Mouse (Mus musculus): Measurements from ENCODE around the gene Eef1akmt4.
A peak's percentile ranks its signal among the peaks of the same experiment; 100 is the strongest.

Eef1akmt4 gene

DNA sequence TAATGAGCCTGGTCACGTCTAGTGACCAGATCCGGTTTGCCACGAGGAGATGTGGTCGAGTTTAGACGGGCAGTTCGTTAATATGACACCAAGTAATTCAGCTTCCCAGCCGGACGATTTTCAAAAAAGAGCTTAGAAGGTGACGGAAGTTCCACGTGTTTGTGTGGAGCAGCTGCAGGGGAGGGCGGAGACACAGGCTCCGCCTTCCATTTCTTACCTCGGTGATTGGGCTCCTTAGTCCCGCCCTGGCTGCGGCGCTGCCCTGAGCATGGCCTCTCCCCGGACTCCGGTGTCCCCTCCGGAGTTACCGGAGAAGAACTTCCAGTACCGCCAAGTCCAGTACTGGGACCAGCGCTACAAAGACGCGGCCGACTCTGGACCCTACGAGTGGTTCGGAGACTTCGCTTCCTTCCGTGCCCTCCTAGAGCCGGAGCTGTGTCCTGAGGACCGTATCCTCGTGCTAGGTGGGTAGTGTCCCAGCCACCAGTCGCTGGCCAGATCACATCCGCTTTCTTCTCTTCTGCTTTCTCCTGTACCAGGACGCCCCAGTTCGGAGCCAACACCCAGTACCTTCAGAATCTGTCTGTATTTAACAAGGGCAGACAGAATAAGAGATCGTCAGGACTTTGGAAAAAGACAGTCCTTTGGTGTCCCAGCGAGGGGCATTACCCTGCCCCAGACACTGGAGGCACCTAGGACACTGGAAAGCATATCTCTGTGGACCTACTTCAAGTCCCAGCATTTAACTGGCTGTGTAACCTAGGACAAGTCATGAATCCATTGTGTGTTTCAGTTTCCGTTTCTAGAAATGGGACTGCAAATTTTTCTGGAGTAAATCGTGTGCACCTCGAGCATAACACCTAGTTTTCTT is at the start of gene Eef1akmt4, which contains the start of the genes Gm49333 and Alg3:
Gene Eef1akmt4 (plus strand): TSS at position 237 of the 871 bp plus-strand sequence.
Gene Gm49333 (plus strand): TSS at position 254 of the 871 bp plus-strand sequence.
Gene Alg3 (minus strand): TSS at position 379 of the 871 bp plus-strand sequence.
- peak; percentile 72 to 76 for DNase-seq (ENCODE audit: low spot score in 2 of 2)

GRCm38 (mm10) chr16:20565075-20565474 is 46.3 kb upstream of the Eef1akmt4 start:
- no peak for DNase-seq (ENCODE audit: low spot score in 2 of 2)

DNA sequence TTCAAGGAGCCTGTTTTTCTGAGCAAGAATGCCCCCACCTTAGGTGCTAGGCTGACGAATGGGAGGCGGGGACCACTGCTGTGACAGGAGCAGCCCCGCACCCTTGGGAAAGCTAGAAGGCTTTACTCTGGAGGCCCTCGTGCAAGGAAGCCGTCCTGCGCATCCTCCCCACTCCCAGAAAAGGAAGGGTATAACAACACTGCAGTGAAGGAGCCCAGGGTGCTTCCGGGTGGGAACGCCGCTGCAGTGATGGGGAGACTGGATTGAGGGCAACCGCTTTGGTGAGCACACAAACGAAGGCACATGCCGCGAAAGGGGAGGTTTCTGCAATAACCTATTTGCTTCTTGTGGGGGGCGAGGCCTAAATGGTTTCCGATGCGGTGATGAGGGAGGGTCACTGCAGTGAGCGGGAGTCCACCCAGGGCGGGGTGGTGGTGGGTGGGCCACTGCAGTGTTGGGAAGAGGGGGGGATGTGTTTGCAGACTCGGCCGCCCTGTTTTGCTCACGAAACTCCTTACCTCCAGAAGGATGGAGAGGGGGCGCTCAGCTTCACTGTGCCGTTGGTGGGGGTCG is 21.9 kb upstream of the Eef1akmt4 start, which contains the start of gene Vwa5b2:
Gene Vwa5b2 (plus strand): TSS at position 106 of the 573 bp plus-strand sequence.
- DNase-seq (ENCODE audit: low spot score in 2 of 2): peak in 1 of 2 experiments; percentile 46

DNA sequence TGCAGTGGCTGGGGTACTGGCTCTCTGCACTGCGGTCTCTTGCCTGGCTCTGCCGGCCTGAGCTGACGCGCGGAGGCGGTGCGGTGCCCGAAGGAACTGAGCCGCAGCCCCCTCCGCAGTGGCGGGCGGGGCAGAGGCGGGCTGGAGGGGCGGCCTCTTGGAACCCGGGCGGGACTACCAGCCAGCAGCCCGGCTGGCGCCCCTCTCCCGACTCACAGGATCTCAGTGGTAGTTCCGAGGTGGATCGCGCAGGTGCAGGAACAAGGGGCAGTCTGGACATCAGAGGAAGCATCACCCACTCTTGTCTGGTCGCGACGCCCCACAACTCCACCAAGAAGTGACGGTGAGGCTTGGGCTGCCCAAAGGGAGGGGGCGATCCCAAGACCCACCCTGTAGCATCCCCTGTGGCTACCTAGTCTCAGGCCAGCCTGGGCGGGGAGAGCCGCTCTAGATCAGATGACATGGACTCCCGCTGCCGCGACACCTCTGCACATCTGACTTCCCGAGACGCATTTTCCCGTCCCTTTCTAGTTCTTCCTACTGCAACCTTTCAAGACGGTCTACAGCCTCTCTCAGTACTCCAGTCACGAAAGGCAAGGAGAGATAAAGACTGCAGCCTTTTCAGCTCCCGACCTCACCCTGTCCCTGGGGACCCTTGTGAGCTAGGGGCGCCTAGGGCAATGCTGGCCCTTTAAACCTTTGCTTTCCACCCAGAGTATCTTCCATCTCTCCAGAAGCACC is 21.3 kb upstream of the Eef1akmt4 start:
- peak in 1 of 2 experiments; percentile 56 for DNase-seq (ENCODE audit: low spot score in 2 of 2)

- no peak for DNase-seq (ENCODE audit: low spot score in 2 of 2)
These were observed 20.7 kb upstream of the Eef1akmt4 start for GRCm38 (mm10) chr16:20590680-20591038.

DNA sequence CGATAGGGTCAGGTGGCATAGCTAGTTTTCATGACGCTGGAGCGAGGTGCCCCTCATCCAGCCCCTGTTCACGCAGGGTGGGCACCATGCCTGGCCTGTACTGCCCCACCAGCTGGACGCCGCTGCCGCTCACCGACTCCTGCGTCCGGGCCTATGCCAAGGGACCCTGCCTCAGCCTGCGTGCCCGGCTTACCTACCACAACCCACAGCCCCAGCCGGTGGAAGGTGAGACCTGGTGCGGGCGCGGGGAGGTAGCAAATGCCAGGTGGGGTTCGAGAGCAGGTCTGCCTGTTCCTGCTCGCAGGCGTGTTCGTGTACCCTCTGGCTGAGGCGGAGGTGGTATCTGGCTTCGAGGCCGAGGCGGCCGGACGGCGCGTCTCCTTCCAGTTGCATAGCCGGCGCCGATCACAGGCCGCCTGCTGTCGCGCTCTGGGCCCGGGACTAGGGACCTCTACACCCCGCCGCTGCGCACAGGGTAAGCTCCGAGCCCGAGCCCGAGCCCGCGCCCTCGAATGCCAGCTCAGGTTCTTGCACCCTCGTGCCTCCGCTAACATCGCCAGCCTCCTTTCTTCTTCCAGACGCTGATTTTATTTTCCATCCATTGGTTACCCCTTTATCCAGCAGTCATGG is 20.2 kb upstream of the Eef1akmt4 start:
- DNase-seq (ENCODE audit: low spot score in 2 of 2): no peak

- no peak for DNase-seq (ENCODE audit: low spot score in 2 of 2)
These were observed 16.2 kb upstream of the Eef1akmt4 start for GRCm38 (mm10) chr16:20595060-20595673.

DNA sequence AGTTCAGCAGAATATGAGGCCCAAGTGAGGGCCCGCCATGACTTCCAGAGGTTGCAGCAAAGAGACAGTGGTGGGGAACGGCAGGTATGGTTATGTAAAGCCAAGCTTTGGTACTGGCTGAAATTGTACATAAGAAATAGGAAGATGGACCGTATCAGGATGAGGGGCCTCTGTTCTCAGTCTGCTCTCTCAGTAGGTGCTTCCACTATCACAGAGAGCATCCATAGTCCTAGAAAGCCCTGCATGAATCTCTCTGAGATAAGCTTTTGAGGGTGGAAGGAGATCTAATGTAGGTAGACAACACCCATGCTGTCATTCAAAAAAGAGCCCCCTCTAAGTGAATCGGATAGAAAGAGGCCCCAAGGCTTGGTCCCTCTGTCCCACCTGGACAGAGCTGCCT is 15.7 kb upstream of the Eef1akmt4 start:
- DNase-seq (ENCODE audit: low spot score in 2 of 2): no peak

- no peak for DNase-seq (ENCODE audit: low spot score in 2 of 2)
These were observed 14.5 kb upstream of the Eef1akmt4 start for GRCm38 (mm10) chr16:20596687-20597441.

DNA sequence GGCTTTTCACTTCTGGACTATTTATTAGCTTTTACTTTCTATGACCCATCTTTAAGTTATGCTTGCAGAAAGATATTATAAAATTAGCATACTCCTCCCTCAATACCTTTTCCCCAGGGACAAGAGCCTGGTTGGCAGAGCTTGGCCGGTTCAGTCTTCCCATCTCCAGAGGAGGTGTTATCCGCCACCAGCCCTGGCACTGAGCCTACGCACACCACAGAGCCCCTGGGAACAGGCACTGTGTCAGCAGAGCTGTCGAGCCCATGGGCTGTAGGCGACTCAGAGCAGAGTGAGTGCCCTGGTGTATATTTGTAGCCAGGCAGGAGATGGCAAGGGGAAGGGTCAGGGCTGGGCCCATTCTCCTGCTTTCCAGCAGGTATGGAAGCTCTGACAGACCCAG is 10.9 kb upstream of the Eef1akmt4 start:
- no peak for DNase-seq (ENCODE audit: low spot score in 2 of 2)

GRCm38 (mm10) chr16:20604705-20605104 is 6.7 kb upstream of the Eef1akmt4 start:
- no peak for DNase-seq (ENCODE audit: low spot score in 2 of 2)

DNA sequence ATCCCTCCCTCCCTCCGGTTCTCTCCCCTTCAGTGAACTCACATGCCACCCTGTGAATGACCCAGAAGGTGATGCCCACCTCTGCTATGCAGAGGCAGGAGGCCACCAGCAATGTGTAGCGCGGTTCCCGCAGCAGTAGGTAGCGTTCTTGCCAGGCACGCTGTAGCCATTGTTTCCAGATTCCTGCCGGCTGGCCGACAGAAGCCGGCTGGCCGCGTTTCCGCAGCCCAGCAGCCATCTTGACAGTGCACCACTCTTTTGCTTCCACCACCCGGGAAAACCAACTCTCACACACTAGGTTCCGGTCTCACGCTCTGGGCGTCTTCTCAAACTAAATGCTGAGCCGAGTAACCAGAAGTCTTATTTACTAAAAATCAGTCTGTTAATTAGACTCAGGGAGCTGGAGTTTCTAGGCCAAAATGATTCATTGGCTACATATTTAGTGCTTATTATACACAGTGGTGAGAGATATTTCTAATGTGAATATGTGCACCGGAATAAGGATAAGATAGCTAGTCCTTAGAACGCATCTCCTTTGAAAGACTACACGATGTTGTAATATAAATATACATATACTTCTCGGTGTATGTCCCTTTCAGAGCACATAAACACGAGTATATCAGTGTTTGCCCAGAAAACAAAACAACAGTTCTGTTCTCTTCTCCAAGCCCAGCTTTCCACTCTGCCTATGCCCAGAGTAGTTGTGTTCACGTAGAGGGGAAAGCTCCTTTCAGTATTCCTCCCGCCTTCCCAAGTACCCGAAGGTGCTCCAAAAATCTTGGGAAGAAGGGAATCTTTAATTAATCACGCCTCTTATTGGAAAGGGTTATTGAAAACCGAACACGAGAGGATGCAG is 664 bp upstream of the Eef1akmt4 start:
- peak; percentile 37 to 70 for DNase-seq (ENCODE audit: low spot score in 2 of 2)

DNA sequence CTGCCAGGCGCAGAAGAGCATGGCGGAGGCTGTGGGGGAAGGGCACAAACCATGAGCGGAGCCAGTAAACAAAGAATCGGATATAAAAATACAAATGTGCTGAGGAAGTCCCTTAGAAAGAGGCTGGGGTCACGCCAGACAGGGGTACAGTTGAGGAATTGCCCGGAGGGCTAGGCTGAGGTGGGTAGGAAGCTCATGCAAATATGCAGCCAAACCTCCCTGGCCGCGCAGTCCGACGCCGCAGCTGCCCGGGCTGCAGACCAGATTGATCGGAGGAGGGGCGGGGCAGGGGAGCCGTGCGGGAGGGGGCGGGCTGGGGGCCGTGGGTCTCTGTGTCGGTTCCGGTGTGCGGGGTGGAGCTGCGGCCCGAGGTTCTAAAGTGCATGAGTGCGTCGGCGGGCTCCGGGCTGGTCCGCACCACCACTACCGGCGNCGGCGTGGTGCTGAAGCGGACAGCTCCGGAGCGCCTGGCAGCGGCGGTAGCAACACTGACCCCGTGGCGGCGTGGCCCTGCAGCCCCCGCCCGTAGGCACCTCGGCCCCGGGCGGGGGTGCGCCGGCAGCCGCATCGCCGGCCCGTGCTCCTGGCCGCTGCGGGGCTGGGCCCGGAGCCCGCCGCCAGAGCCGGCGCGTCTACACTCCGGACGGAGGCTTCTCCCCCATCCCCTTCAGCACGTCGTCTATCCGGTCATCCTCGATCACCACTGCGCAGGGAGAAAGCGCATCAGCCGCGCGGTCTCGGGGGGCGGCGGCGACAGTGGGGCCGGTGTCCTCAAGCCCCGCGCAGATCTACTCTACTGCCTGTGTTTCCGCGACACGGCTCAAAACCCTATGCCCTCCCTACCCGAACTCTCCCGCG is 8.4 kb downstream of the Eef1akmt4 start:
- DNase-seq (ENCODE audit: low spot score in 2 of 2): no peak

DNA sequence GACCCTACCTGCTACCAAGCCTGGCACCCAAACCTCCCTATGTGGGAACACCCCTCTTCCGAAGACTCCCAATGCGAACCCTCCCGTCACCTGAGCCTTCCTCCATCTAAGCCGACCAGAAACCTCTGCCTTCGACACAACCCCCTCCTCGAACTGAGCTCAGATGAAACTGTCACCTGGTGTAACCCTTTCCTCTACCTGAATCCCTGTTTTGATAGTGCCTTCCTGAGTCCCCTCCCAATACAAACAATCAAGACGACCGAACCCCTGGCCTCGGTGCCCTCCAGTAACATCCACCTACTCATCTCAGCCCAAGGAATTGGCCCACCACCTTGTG is 9.0 kb downstream of the Eef1akmt4 start:
- no peak for DNase-seq (ENCODE audit: low spot score in 2 of 2)

GRCm38 (mm10) chr16:20620751-20621190 is 9.4 kb downstream of the Eef1akmt4 start:
- peak in 1 of 2 experiments; percentile 54 for DNase-seq (ENCODE audit: low spot score in 2 of 2)

DNA sequence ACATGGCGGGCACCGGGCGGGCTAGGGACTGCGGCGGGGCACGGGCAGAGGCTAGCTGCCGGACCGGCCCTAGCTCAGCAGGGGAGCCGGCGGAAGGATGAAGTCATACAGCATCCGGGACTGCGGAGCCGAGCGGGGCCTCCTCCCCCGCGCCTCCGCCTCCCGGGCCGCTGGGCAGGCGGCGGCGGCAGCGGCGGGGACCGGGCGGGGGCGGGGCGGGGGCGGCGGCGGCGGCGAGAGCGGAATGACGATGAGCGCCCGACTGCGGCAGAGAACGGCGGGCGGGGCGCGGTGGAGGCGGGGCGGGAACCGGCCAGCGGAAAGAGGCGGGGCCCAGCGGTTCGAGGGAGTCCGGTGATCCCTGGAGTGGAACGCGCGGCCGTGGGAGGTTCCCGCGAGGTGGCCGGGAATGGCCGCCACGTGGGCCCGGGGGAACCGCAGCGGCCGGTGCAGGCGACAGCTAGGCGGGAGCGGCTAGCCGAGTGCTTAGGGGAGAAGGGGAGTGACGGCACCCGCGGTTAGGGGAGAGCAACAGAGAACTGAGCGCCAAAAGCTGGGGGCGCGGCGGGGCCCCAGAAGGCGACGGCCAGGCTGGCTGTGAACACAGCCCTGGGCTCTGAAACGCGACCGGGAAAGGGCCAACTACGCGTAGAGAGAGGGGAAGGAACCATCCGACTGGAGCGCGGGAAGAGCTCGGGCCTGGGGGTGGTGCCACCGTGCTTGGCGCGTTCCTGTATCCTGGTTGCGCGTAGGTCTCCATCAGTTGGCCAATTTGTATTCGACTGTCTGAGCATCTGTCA is 10.0 kb downstream of the Eef1akmt4 start, which contains the start of gene Camk2n2:
Gene Camk2n2 (minus strand): TSS at position 97 of the 800 bp plus-strand sequence.
- peak in 1 of 2 experiments; percentile 54 for DNase-seq (ENCODE audit: low spot score in 2 of 2)

DNA sequence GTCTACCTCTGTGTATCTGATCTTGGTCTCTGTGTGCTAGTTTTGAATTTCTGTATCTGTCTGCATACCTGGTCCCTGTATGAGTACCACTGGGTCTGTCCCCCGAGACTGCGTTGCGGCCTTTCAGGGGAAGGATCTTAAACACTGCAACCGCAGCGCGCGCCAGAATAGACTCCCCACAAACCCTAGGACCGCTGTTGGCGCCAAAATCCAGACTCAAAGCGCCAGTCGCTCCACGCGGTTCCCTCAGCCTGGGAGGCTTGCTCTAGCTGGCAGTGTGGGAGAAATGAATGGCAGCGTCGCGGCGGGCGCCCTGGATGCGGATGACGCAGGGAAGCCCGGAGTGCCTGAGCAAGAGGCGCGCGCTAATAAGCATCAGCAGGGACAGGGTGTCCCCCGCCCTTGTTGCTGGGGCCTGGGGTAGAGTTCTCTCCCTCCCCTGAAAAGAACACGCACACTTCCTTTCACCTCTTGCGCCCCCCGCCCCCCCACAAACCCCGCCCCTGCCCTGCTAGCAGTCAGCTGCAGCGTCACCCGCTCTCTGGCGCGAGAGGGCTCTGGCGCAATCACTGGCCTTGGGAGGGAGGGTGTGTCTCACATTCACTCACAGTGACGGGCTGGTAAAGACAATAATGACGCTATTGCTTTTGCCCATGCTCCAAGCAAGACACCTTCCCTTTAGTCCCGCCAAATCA is 10.7 kb downstream of the Eef1akmt4 start:
- peak in 1 of 2 experiments; percentile 65 for DNase-seq (ENCODE audit: low spot score in 2 of 2)

Data from frontal cortex, postnatal 10 days (tissue).